Mouse (Mus musculus) lung, embryonic 14.5 days (tissue): ENCODE measurements at regions not wholly inside any gene's neighbourhood (a gene's known extent, or its start where the extent isn't known, plus 50 kb on each side); places are given as distances from the start of the nearest gene placed in this dataset.
A peak's percentile ranks its signal among the peaks of the same experiment; 100 is the strongest.

Experiments
- ATAC-seq: fragments of 200-750 bp; cut with Nextera tagmentation; 2 replicates; pipeline ENCODE4 v1.8.0; 2017; ENCODE audit warnings: mild to moderate bottlenecking, moderate TSS enrichment, moderate library complexity; ENCODE audit not compliant: insufficient read depth
- DNase-seq: peaks from one replicate; pipeline ENCODE4 v3.0.0-alpha.2; 2015
- H3K27ac ChIP-seq: fragments of 300-500 bp; sonication (generic); 2 replicates; pipeline ENCODE4 v1.5.1; 2014; ENCODE audit warnings: low read depth, mild to moderate bottlenecking, moderate library complexity
- H3K27me3 ChIP-seq: fragments of 300-500 bp; sonication (generic); 2 replicates; pipeline ENCODE4 v1.6.1; 2014; ENCODE audit warnings: low read length, control low read depth; ENCODE audit not compliant: insufficient read depth
- H3K36me3 ChIP-seq: fragments of 300-500 bp; sonication (generic); 2 replicates; pipeline ENCODE4 v1.6.1; 2014; ENCODE audit warnings: control low read depth; ENCODE audit not compliant: insufficient read depth
- H3K4me1 ChIP-seq: fragments of 300-500 bp; sonication (generic); 2 replicates; pipeline ENCODE4 v1.6.1; 2014; ENCODE audit warnings: antibody characterized with exemption, control low read depth; ENCODE audit not compliant: insufficient read depth
- H3K4me2 ChIP-seq: fragments of 300-500 bp; sonication (generic); 2 replicates; pipeline ENCODE4 v1.6.1; 2014; ENCODE audit warnings: mild to moderate bottlenecking
- H3K4me3 ChIP-seq: fragments of 300-500 bp; sonication (generic); 2 replicates; pipeline ENCODE4 v1.5.1; 2014; ENCODE audit warnings: low read depth, low read length
- H3K9ac ChIP-seq: fragments of 300-500 bp; sonication (generic); 2 replicates; pipeline ENCODE4 v1.6.1; 2014
- H3K9me3 ChIP-seq: fragments of 300-500 bp; sonication (generic); 2 replicates; pipeline ENCODE4 v1.6.1; 2016; ENCODE audit warnings: low read depth, low read length, control low read depth
- CTCF ChIP-seq: IDR thresholded peaks from 2 replicates; pipeline ENCODE4 v1.5.1; 2016; ENCODE audit warnings: antibody characterized with exemption, low read depth
- WGBS: fragments of 180-500 bp; shearing (Covaris S2); extraction: QIAGEN DNeasy Blood & Tissue Kit; methylation state at CpG from one replicate; pipeline ENCODE4 v1.1.7; 2014; 5-methylcytosine and 5-hydroxymethylcytosine counted together

DNA sequence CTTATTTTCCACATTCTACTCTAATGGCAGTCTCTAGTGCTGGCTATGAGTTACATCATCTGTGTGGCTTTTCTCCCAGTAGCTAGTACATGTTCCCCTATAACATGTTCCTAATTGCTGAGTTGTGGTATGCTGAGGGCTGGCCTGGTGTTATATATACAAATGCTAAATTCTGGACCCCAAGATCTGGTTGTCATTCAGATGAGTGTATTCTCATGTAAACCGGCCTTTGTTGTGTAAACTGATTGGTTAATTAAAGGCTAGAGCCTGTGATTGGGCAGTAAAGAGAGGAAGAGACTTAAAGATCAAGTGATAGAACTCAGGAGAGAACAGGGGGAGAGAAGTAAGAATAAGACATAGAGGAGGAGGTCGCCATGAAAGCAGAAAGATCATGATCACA lies 102.6 kb downstream of the Zfp36l1 start:
- H3K27me3 ChIP-seq = no peaks in the 10 kb centered on the region
- TF ChIP-seq CTCF = no peak
- peaks cover 32% of the 10 kb centered on the region for H3K4me1 ChIP-seq
- no peak overlapping the region for H3K9ac ChIP-seq
- 58% methylated on average over 2 of the region's 2 CpGs for WGBS
- H3K4me2 ChIP-seq = no peak overlapping the region
- H3K27ac ChIP-seq = no peak overlapping the region
- H3K9me3 ChIP-seq = no peaks in the 10 kb centered on the region
- no peak overlapping the region for H3K4me3 ChIP-seq
- ATAC-seq (no peak), DNase-seq (no peak)
- no peaks in the 10 kb centered on the region for H3K36me3 ChIP-seq

GRCm38 (mm10) chr12:80007849-80008248 lies 105.0 kb downstream of the Zfp36l1 start:
- Histone ChIP-seq H3K27me3 (no peaks in the 10 kb centered on the region), H3K27ac (no peak overlapping the region), H3K9me3 (no peaks in the 10 kb centered on the region), H3K9ac (no peak overlapping the region), H3K36me3 (no peaks in the 10 kb centered on the region), H3K4me2 (no peak overlapping the region), H3K4me1 (peaks cover 12% of the 10 kb centered on the region), H3K4me3 (no peak overlapping the region)
- WGBS = 48% methylated on average over 7 of the region's 7 CpGs
- TF ChIP-seq CTCF = no peak
- peak; percentile 41; the same call in 1 of the 2 replicates for ATAC-seq
- DNase-seq = no peak

GRCm38 (mm10) chr12:80005227-80005919 lies 107.4 kb downstream of the Zfp36l1 start:
- no peaks in the 10 kb centered on the region for H3K36me3 ChIP-seq
- peaks cover 16% of the 10 kb centered on the region for H3K4me1 ChIP-seq
- TF ChIP-seq CTCF = no peak
- ATAC-seq (no peak), DNase-seq (no peak)
- no peak overlapping the region for H3K27ac ChIP-seq
- no peak overlapping the region for H3K4me2 ChIP-seq
- H3K9me3 ChIP-seq = no peaks in the 10 kb centered on the region
- H3K9ac ChIP-seq = no peak overlapping the region
- no peak overlapping the region for H3K4me3 ChIP-seq
- H3K27me3 ChIP-seq = no peaks in the 10 kb centered on the region
- WGBS = 79% methylated on average over 13 of the region's 13 CpGs

DNA sequence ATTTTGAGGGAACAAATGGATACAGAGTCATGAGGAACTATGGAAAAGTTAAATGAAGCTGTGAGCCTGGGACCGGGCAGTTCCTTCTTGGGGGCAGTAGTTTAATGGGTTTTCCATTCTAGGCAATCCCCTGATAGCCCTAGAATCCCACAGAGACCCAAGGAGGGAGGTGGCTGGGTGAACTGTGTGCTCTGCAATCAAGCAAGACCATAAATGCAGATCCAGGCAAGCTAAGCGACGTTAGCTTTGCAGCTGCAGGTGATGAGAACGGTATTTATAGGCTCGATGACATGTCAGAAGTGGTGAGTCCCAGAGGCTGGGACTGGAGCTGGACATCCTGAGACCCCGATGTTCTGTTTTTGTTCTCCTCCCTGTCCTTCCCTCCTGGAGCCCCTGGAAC lies 108.2 kb downstream of the Zfp36l1 start:
- Histone ChIP-seq H3K9me3 (no peaks in the 10 kb centered on the region), H3K4me3 (no peak overlapping the region), H3K4me2 (no peak overlapping the region), H3K36me3 (no peaks in the 10 kb centered on the region), H3K27ac (no peak overlapping the region), H3K27me3 (no peaks in the 10 kb centered on the region), H3K4me1 (peaks cover 19% of the 10 kb centered on the region), H3K9ac (no peak overlapping the region)
- no peak for ATAC-seq
- no peak for DNase-seq
- WGBS = 66% methylated on average over 6 of the region's 6 CpGs
- TF ChIP-seq CTCF = no peak

DNA sequence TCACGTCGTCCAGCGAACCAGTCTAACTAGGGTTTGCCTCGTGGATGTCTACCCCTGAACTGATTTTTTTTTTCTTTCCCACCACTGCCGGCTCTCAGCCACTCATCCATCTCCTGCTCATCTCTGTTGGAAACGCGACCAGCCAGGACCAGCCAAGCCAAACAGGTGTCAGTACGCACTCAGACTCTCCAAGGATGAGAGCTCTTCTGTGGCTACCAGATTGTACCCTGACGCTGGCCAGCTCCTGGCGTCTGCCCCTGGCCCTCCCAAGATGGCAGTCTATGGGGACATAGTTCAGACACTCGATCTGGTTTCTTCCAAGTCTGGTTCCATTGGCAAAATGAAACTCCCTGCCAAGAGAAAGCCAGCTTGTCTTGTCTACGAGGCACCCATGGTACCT lies 109.3 kb downstream of the Zfp36l1 start:
- no peak for TF ChIP-seq CTCF

DNA sequence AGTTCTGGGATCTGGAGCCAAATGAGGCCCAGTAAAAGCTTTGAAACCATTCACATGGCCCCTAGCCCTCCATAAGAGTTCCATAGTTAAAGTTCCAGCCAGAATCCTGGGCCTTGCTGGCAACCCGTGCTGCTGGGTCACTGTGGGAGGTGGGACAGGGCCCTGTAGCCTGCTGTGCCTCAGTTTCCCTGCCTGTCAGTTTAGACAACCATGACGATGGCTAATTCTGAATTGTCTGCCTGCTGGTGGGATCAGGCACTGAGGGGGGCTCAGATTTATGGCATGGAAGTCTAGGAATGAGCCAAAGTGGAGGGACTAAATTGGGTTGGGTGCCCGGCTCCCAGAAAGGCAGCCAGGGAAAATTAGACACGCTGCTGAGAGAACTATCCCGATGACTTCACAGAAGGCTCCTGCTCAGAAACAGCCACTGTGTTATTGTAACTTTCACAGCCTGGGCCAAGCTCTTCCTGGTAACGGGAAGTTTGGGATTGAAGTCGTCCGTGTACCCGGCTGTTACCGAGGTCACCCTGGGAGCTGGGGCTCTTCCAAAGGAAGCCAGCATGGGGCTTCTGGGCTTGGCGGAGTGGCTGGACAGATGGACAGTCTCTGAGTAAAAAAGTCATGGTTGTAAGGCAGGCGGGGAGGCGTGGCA lies 110.2 kb downstream of the Zfp36l1 start:
- Histone ChIP-seq H3K4me2 (no peak overlapping the region), H3K27ac (peak overlapping the region; percentile 84), H3K36me3 (no peaks in the 10 kb centered on the region), H3K9ac (no peak overlapping the region), H3K27me3 (no peaks in the 10 kb centered on the region), H3K4me3 (no peak overlapping the region), H3K4me1 (peaks cover 22% of the 10 kb centered on the region), H3K9me3 (no peaks in the 10 kb centered on the region)
- no peak for DNase-seq
- 69% methylated on average over 13 of the region's 13 CpGs for WGBS
- no peak for TF ChIP-seq CTCF
- no peak for ATAC-seq

More for the DNA sequence above, 109.3 kb downstream of the Zfp36l1 start:
- ATAC-seq (no peak), DNase-seq (no peak)
- Histone ChIP-seq H3K4me2 (no peak overlapping the region), H3K27ac (no peak overlapping the region), H3K36me3 (no peaks in the 10 kb centered on the region), H3K9me3 (no peaks in the 10 kb centered on the region), H3K27me3 (no peaks in the 10 kb centered on the region), H3K4me1 (peaks cover 26% of the 10 kb centered on the region), H3K4me3 (no peak overlapping the region), H3K9ac (no peak overlapping the region)
- 77% methylated on average over 12 of the region's 12 CpGs for WGBS

- Histone ChIP-seq H3K27ac (peak overlapping the region; percentile 84), H3K9me3 (no peaks in the 10 kb centered on the region), H3K27me3 (no peaks in the 10 kb centered on the region), H3K9ac (no peak overlapping the region), H3K4me1 (peaks cover 22% of the 10 kb centered on the region), H3K36me3 (no peaks in the 10 kb centered on the region), H3K4me3 (no peak overlapping the region), H3K4me2 (no peak overlapping the region)
- ATAC-seq (peak; percentile 74), DNase-seq (peak; percentile 68)
- WGBS = 53% methylated on average over 2 of the region's 2 CpGs
- TF ChIP-seq CTCF = no peak
Measured at GRCm38 (mm10) chr12:80001794-80002193, 111.0 kb downstream of the Zfp36l1 start.
